ENCODE assay signal across 17 mouse cellular contexts in the genomic region with DNA sequence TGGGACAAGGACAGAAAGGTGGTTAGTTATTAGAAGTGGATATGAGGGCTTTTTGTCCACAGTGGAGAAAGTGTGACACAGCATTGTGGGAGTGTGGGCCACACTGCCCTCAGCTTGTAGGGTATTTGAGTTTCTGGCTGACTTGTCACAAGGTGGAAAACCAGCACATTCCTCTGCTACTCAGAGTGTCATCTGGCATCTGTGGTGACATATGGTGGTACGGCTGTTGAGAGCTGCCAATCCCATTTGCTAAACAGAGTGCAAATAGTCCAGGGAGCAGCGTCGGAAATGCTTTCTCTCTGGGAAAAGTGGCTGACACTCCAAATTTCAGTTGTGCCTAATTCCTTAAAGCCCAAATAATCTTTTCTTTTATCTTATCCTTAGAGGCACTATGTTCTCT. TPM values are rescaled to one million over a fixed set of nuclear protein-coding genes. Genes with fewer than 3 reads are reported as not detected.
DNase-seq lines count a peak whose midpoint lies in the region; ATAC-seq lines count a peak whose summit lies in the region.
"Had no signal": no experiment of that assay in that cellular context is flagged by ENCODE, and none has a peak within 500 bp of the region (broad histone marks: within the 10 kb centered on the region; RNA-seq: fewer than 3 reads in every experiment).

No protein-coding gene starts in this region.

- H3K9me3 ChIP-seq in forebrain, embryonic 10.5 days, result no peaks in the 10 kb centered on the region
- no peaks in the 10 kb centered on the region for H3K9me3 ChIP-seq in forebrain, embryonic 12.5 days
- H3K9me3 ChIP-seq in liver, embryonic 11.5 days (ENCODE audit: control insufficient read depth, low read length), result no peaks in the 10 kb centered on the region
- H3K9me3 ChIP-seq: G1E; liver, embryonic 12.5 days had no signal

- no peak overlapping the region for H3K4me3 ChIP-seq in forebrain, embryonic 10.5 days
- no peak overlapping the region for H3K4me3 ChIP-seq in forebrain, embryonic 12.5 days (replicated peaks)
- no peak overlapping the region for H3K4me3 ChIP-seq in liver, embryonic 11.5 days (ENCODE audit: low read depth, low read length)
- H3K4me3 ChIP-seq: liver, embryonic 12.5 days had no signal

- ATAC-seq in forebrain, embryonic 12.5 days (ENCODE audit: low FRiP score), result no peak
- ATAC-seq in liver, embryonic 11.5 days (replicated peaks; ENCODE audit: low FRiP score), result no peak
- ATAC-seq: activated CD4-positive, CD25-positive, alpha-beta regulatory T cell, adult 4 months; liver, embryonic 12.5 days had no signal

- H3K4me2 ChIP-seq in forebrain, embryonic 12.5 days, result no peak overlapping the region
- H3K4me2 ChIP-seq in liver, embryonic 11.5 days, result no peak overlapping the region
- H3K4me2 ChIP-seq: liver, embryonic 12.5 days had no signal

- DNase-seq in forebrain, embryonic 10.5 days (ENCODE audit: extremely low spot score, low spot score), result peak; percentile 10
- DNase-seq in brain, adult 2 months (ENCODE audit: low read depth, low spot score), result peak; percentile 98
- peak; percentile 72 to 85 for DNase-seq in cerebellum, postnatal 14 days
- peak; percentile 25 to 32 for DNase-seq in layer of hippocampus, postnatal 10 days (ENCODE audit: low spot score in 2 of 2)
- no peak for DNase-seq in thymus, postnatal 36 days
- no peak for DNase-seq in liver, embryonic 11.5 days (ENCODE audit: low spot score)
- DNase-seq in ovary, postnatal 10 days (ENCODE audit: low spot score), result no peak
- DNase-seq: gastrocnemius, postnatal 36 days; heart, postnatal 10 days; kidney, adult 11 months; right cerebral cortex, postnatal 25 days had no signal

- H3K27ac ChIP-seq in forebrain, embryonic 10.5 days, result no peak overlapping the region
- H3K27ac ChIP-seq in forebrain, embryonic 12.5 days, result no peak overlapping the region
- H3K27ac ChIP-seq in liver, embryonic 11.5 days (ENCODE audit: low read depth, low read length), result no peak overlapping the region
- H3K27ac ChIP-seq: liver, embryonic 12.5 days; macrophage; stomach, postnatal 0 days had no signal

- no peaks in the 10 kb centered on the region for H3K36me3 ChIP-seq in forebrain, embryonic 10.5 days (replicated peaks)
- H3K36me3 ChIP-seq in forebrain, embryonic 12.5 days (replicated peaks), result no peaks in the 10 kb centered on the region
- no peaks in the 10 kb centered on the region for H3K36me3 ChIP-seq in liver, embryonic 11.5 days (ENCODE audit: control insufficient read depth, insufficient read depth, low read length)
- H3K36me3 ChIP-seq: G1E had no signal

- 88% methylated on average over 3 of the region's 3 CpGs for WGBS in forebrain, embryonic 10.5 days
- 65% methylated on average over 3 of the region's 3 CpGs for WGBS in forebrain, embryonic 12.5 days
- WGBS in liver, embryonic 11.5 days, result 86% methylated on average over 3 of the region's 3 CpGs

- no peak overlapping the region for H3K9ac ChIP-seq in forebrain, embryonic 12.5 days
- no peak overlapping the region for H3K9ac ChIP-seq in liver, embryonic 11.5 days (ENCODE audit: low read depth, low read length)
- H3K9ac ChIP-seq: liver, embryonic 12.5 days had no signal

- no peaks in the 10 kb centered on the region for H3K27me3 ChIP-seq in forebrain, embryonic 10.5 days (ENCODE audit: poor library complexity, severe bottlenecking)
- no peaks in the 10 kb centered on the region for H3K27me3 ChIP-seq in forebrain, embryonic 12.5 days
- no peaks in the 10 kb centered on the region for H3K27me3 ChIP-seq in liver, embryonic 11.5 days (replicated peaks; ENCODE audit: control insufficient read depth, insufficient read depth, low read length)
- H3K27me3 ChIP-seq: liver, embryonic 12.5 days had no signal

- no peaks in the 10 kb centered on the region for H3K4me1 ChIP-seq in forebrain, embryonic 10.5 days
- H3K4me1 ChIP-seq in forebrain, embryonic 12.5 days, result no peaks in the 10 kb centered on the region
- H3K4me1 ChIP-seq in liver, embryonic 11.5 days (replicated peaks; ENCODE audit: control insufficient read depth, insufficient read depth, low read length), result no peaks in the 10 kb centered on the region
- H3K4me1 ChIP-seq: liver, embryonic 12.5 days had no signal

RNA-seq across cellular contexts. Expression of a gene that starts 46.4 kb away (rescaled TPM):
- 2.8 and 3.1 TPM in 2 replicates for polyA plus RNA-seq in forebrain, embryonic 10.5 days (2016; fragmentation: Nextera tagmentation; extraction: Ambion mirVana)
- polyA plus RNA-seq in forebrain, embryonic 12.5 days (2016; fragmentation: Nextera tagmentation; extraction: Ambion mirVana), result 23.6 and 26.7 TPM in 2 replicates
- 100 to 1,000 TPM; 417 TPM for total RNA-seq in layer of hippocampus, postnatal 10 days (2021)
- 0.69 and 0.80 TPM in 2 replicates for polyA plus RNA-seq in liver, embryonic 11.5 days (2014; fragmentation: Nextera tagmentation; extraction: Ambion mirVana)
- polyA plus RNA-seq: G1E, macrophage had no signal

Comparison
In these comparisons a context has a peak if more than half of its experiments do, and no peak if none do; other contexts are left out.
1. DNase-seq: peak in forebrain, embryonic 10.5 days (single experiment), brain, adult 2 months (single experiment), cerebellum, postnatal 14 days (2 of 2) and layer of hippocampus, postnatal 10 days (2 of 2); none in thymus, postnatal 36 days (0 of 2), liver, embryonic 11.5 days (single experiment) and ovary, postnatal 10 days (single experiment).